Mouse (Mus musculus): ENCODE measurements around the gene Tppp2. TPM values are rescaled to one million over a fixed set of nuclear protein-coding genes. Genes with fewer than 3 reads are reported as not detected.

Tppp2 gene
- total RNA-seq (2017) = not detected in 2 replicates

DNA sequence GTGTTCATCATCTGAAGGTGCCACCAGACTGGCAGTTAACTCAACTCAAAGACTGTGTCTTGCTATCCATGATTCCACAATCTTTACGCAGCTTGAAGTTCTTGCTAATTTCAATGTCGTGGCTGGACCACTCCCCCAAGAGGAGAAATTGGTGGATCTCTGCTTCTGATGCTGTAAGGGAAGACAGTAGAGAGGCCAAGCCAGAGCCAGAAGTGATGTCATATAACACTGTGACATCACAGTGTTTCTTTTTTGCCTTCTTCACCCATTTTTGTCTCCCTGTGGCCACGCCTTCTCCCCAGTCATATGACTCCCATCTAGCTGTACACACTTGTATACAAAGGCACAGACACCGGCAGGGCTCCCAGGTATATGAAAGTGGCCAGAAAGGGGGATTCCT is at the start of gene Tppp2:
Gene Tppp2 (plus strand): TSS at position 301 of the 400 bp plus-strand sequence.
- ATAC-seq (replicated peaks; ENCODE audit: low read depth, poor library complexity, severe bottlenecking) = no peak

DNA sequence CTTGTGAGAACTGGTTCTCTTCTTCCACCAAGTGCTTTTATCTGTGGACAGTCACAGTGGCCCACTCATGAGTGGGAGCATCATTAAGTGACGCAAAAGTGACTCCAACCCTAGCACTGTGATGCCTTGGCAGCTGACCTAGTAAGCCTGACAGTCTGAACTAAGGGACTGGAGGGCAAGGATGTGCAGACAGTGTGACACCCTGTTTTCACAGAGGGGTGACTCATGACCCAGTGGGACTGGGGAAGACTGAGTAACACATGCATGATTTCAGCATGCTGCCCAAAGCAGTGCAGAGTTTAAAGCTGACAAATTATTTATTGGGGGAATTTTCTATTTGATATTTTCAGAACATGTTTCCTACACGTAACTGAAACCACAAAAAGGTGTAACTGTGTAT is 47.5 kb upstream of the Tppp2 start:
- ATAC-seq (replicated peaks; ENCODE audit: low read depth, poor library complexity, severe bottlenecking) = no peak

DNA sequence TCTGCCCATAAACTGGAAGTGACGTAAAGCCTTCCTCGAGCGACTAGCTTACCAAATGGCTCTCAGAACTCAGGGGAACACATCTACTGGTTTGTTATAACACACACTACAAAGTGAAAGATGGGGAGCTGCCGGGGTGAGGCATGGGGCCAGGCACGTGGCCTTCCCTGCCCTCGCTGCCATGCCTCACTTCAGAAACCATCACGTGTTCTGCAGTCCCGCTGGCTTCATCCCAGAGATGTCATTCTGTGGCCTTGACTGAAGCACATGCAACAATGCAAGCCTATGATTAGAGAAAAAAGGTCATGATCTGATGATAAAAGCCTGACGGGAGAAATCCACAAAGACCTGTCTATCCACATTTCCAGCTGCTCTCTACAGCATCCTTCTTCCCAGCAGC is 46.5 kb upstream of the Tppp2 start:
- ATAC-seq (replicated peaks; ENCODE audit: low read depth, poor library complexity, severe bottlenecking) = no peak

DNA sequence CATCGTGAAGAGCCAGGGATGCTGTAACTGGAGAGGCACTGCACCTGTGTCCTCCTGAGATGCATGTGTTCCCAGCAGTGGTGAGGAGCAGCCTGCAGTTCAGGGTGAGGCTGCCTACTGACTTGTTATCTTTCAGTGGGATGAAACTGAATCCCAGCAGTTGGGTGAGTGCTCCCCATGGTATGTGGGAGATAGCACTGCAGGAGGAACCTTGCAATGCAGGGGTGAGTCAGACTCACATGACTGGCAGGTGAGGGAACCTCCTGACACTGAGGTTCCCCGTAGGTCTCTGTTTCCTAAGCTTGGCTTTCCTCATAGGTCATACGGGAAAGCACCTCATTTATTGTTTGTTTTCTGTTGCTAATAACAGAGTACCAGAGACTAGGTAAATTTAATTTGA is 40.7 kb upstream of the Tppp2 start:
- ATAC-seq (replicated peaks; ENCODE audit: low read depth, poor library complexity, severe bottlenecking) = no peak

DNA sequence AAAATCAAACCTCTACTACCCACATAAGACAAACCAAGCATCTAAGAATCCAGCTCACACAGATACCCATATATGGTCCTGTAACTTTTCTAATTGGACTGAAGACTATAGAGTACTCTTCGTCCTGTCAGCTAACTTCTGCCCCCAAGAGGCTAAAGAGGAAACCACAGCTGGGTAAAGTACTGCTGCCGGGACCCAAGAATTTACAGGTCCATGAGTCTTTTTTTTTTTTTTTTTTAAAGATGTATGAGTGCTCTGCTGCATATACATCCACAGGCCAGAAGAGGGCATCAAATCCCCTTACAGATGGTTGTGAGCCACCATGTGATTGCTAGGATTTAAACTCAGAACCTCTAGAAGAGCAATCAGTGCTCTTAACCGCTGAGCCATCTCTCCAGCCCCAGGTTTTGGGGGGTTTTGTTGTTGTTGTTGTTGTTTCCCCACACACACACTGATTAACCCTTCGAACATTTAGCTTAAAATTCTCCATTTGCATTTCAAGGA is 34.6 kb upstream of the Tppp2 start:
- ATAC-seq (replicated peaks; ENCODE audit: low read depth, poor library complexity, severe bottlenecking) = peak; percentile 66

DNA sequence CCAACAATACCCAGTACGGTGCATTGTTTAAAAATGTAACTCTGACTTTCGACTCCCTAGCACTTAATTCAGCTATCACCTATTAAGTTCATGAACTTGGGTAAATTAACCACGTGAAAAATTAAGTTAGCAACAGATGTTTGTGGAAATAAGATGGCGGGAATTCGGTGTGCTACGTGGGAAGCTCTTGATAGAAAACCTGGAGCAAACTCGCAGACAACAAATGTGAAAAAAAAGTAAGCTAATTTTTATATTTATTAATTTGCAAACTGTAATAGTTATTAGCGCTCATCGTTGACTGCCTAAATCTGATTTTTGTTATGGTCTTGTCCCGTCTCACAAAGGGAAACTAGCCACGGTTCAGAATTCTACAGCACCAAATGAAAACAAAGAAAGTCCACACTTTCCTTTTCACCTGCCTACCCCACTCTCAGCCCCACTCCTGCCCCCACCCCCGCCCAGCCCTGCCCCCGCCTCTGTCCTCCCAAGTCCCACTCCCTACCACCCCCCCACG is 34.1 kb upstream of the Tppp2 start:
- no peak for ATAC-seq (replicated peaks; ENCODE audit: low read depth, poor library complexity, severe bottlenecking)

DNA sequence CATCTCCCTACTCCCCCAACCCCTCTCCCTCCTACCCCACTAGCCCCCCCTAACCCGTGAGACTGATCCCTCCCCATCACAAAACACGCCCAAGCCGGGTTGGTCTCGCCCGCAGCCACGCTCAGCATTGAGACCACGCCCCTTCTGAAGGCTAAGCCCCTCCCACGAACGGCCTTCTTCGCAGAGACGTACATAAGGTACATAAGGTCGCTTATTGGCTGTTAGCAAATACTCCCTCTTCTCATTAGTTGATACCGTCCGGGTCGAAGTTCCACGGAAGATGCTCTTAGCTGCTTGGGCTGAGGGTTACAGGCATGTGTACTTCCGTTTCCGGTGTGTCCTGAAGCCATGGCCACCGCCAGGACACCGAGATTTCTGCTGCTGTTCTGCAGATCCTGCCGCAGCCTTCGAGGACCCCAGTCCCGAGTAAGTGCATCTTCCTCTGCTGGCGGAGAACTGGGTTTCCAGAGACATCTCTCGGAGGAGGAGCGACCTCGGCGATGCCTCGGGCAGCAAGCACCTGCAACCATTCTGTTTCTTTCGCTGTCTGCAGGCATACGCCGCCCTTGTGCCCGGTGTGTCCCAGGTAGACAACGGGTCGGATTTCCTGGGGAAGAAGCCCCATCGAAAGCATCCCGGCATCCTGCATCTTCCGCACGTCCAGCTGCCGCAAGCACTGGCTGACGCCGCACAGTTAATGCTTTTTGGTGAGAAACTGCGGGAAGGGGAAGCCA is 33.5 kb upstream of the Tppp2 start, which contains the start of gene Mettl17:
Gene Mettl17 (plus strand): TSS at position 245 of the 734 bp plus-strand sequence.
- ATAC-seq (replicated peaks; ENCODE audit: low read depth, poor library complexity, severe bottlenecking) = peak; percentile 96

DNA sequence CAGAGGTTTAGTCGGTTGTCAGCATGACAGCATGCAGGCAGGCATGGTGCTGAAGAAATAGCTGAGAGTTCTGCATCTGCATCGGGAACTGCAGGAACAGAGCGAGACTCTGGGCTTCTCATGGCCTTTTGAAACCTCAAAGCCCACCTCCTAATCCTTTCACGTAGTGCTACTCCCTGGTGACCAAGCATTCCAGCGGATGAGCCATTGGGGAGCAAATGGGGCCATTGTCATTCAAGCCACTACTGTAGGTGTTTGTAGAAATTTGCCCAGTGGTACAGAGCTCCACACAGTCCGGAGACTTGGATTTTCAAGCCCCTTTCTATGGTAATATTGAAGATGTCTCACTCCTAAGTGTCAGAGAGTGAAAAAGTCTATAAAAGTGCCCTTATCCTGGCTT is 32.2 kb upstream of the Tppp2 start:
- ATAC-seq (replicated peaks; ENCODE audit: low read depth, poor library complexity, severe bottlenecking) = no peak

DNA sequence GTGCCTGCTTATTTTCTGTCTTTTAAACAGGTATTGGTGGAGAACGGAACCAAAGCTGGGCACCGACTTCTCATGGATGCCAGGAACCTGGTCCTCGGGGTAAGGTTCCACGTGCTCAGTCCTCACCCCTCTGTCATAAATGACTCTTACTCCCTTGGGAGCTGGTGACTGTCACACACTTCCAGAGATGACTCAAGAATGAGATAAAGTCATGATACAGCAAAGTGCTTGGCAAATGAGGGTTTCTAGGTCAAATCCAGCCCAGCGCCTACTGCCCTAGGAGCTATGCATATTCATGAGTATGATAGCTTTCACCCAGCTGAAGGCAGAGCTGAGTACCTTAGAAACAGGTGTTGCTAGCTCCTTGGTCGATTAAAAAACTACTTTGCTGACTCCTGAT is 28.4 kb upstream of the Tppp2 start:
- ATAC-seq (replicated peaks; ENCODE audit: low read depth, poor library complexity, severe bottlenecking) = no peak

DNA sequence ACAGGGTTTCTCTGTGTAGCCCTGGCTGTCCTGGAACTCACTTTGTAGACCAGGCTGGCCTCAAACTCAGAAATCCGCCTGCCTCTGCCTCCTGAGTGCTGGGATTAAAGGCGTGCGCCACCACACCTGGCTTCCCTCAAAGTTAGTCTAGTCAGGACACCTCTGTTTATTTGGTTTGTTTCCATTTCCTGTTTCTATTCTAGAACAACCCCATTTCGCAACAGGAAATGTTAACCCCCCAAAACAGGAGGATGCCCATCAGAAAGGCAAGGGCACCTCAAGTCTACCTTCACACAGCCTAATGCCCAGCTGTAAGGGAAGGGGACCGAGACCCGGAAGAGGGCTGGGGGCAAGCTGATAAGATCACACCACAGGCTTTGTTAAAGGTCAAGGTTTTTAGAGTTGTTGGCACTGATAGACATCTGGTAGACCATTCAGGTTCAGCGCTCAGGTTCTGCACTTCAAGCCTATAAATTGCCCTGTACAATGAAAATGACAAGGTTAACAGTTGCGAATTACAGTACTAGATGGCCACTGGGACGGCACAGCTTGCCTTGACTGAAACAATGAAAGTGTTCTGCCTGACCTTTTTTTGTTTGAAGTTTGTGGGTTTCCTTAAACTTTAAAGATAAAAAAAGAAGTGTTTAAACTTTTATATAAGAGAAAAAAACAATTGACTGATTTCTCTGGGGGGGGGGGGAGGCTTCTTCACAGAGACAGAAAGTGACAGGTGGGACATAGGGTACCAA is 25.9 kb upstream of the Tppp2 start, which contains the start of gene Slc39a2:
Gene Slc39a2 (plus strand): TSS at position 699 of the 749 bp plus-strand sequence.
- no peak for ATAC-seq (replicated peaks; ENCODE audit: low read depth, poor library complexity, severe bottlenecking)

DNA sequence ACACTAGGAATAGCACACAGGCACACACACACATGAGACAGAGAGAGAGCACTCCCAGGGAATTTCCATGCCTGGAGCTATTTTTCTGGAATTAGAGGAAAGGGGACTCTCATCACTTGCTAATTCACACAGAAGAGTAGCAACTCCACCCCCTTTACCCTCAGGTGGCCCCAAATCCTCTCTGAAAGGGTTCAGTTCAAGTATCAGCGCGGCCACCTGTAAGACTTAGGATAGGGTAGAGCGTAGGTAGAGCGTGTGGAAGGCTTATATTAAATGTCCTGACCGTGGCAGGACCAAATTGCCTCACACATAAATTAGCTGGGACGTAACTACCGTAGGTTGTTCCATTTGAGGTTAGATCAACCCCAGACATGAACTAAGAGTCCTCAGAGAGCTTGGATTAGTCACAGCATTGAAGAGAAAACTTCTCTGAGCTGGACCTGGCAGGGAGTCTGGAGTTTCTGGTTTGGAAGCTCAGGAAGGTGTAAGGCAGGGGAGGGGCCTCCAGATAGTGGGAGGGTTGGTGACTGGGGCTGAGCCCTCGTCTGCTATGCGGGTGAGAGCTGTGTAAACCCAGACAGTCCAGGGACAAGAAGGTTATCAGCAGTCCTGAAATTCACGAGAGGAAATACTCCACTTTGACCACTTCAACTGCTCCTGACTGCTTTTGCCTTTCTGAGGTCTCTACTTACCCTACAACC is 25.0 kb upstream of the Tppp2 start:
- ATAC-seq (replicated peaks; ENCODE audit: low read depth, poor library complexity, severe bottlenecking) = no peak

DNA sequence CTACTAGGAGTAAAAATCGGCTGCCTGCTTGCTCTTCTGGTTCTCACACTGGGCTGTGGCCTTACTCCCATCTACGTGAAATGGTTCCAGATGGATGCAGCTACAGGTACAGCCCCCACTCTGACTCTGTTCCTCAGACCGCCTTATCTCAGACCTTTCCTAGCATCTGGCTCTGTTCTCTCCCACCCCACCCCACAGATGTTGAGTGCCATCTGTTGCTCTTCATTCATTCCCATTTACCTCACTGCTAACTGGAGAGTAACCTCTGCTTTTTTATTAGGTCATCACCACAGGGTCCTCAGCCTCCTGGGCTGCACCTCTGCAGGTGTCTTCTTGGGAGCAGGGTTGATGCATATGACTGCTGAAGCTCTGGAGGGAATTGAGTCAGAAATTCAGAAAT is 24.4 kb upstream of the Tppp2 start:
- ATAC-seq (replicated peaks; ENCODE audit: low read depth, poor library complexity, severe bottlenecking) = no peak

DNA sequence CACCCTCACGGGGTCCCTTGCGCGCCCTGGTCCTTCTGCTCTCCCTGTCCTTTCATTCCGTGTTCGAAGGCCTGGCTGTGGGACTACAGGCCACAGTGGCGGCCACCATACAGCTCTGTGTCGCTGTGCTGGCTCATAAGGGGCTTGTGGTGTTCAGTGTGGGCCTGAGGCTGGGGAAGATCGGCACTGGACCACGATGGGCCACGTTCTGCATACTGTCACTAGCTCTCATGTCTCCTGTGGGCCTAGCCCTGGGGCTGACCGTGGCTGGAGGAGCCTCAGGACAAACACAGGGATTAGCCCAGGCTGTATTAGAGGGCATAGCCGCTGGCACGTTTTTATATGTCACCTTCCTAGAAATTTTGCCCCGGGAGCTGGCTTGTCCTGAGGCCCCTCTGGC is 23.2 kb upstream of the Tppp2 start:
- no peak for ATAC-seq (replicated peaks; ENCODE audit: low read depth, poor library complexity, severe bottlenecking)

DNA sequence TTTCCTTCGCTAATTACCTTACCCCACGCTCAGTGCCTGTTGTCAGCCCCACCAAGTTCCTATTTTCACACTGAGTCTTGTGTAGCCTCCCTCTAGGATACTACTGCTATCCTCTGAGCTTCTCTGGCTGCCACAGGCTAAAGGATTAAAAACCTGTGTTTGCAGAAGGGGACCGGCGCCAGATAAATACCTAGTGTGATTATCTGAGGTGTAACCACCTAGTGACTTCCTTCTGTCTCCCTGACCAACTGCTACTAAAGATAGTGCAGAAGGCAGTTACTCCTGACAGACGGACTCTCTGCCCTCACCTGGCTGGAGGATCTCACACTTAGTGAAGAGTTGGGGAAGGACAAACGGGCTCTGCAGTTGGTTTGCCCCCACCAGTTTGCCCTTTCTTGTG is 22.2 kb upstream of the Tppp2 start:
- no peak for ATAC-seq (replicated peaks; ENCODE audit: low read depth, poor library complexity, severe bottlenecking)

DNA sequence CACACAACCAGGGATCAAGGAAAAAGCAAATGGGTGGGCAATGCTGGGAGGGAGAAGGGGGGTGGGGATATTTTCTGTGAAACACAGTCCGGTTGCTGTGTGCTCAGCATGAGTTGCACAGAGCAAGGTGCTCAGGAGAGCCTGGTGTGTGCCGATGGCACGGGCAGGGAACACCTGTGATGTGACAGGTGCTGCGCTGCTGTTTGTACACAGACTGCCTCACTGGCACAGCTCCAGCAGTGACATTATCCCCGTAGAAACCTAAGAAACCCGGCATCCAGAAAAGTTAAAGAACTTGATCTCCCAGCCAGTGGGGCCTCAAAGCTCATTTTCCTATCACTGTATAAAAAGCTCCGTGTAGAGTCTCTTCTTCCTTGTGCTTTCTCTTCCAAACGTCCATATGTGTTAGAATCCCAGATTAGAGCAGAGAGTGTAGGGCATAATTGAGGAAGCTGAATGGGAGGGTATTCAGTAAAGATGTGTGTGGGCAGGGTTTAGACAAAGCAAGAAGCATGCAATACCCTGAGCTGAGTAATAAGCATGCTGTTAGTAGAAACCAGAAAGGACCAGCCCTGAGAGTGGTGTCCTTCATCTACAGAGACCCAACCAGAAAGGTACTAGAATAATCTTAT is 21.6 kb upstream of the Tppp2 start:
- ATAC-seq (replicated peaks; ENCODE audit: low read depth, poor library complexity, severe bottlenecking) = no peak

DNA sequence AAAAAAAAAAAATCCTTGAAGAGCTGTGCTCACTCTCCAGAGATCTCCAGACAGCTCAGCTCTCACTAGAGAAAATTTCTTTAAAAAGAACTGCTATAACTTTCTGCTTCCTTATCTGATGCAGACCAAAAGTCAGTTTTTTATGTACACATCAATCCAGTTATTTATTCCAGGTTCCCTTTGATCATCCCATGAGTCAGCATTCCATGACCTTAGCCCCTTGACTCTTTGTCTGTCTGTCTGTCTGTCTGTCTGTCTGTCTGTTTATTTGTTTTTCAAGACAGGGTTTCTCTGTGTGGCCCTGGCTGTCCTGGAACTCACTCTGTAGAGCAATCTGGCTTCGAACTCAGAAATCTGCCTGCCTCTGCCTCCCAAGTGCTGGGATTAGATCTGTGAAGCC is 18.9 kb upstream of the Tppp2 start:
- ATAC-seq (replicated peaks; ENCODE audit: low read depth, poor library complexity, severe bottlenecking) = no peak

DNA sequence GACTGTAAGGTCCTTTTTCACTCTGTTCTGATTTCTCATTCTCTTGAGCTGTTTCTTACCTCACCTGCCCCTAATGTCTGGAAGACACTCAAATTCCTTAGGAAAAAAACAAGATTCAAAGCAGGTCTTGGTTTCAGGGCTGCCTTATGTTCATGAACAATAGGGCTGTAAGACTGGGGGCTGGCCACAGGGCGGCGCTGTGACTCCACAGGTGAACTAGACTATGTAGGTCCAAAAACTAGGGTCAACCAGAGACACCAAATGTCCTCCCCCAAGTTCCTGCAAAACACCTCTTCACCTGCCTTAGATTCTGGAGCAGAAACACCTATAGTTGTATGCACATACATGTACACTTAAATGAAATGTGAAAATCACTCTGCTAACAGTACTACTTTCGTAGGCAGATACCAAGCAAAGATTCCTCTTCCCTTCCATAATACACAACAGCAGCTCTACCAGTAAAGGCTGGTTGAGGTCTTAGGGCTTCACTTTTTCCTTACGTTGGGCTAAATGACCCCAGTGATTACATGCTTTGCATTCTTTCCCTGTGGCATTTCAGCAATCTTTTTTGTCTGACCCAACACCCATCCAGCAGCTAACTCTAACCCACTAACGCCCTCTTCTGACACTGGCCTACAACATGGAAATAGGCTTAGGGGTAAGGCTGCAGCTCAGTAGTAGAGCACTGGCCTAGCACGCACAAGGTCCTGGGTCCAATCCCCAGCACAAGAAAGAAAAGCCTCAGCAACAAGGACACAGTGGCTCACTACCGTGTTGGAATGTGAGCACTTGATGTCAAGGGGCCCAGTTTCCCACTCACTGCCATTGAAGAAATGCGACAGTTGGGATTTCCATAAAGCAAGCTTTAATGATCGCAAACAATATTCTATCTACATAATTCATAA is 15.2 kb upstream of the Tppp2 start:
- peak; percentile 80 for ATAC-seq (replicated peaks; ENCODE audit: low read depth, poor library complexity, severe bottlenecking)

DNA sequence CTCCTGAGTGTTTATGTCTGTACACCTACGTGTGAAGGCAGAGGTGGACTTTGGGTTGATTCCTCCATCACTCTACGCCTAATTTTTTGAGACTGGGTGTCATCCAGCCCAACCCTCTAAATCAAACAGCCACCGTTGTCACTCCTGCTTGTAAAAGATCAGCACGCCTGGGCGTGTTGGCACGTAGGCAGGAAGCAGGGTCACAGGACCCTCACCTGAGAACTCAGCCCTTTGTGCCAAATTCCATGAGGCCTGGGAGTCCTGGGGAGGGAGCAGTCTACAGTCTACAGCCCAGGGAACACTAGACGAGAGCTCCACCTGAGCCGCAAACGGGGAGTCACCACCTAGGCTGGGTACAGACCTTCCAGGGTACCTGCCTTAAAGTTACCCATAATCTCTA is 14.4 kb upstream of the Tppp2 start:
- no peak for ATAC-seq (replicated peaks; ENCODE audit: low read depth, poor library complexity, severe bottlenecking)

DNA sequence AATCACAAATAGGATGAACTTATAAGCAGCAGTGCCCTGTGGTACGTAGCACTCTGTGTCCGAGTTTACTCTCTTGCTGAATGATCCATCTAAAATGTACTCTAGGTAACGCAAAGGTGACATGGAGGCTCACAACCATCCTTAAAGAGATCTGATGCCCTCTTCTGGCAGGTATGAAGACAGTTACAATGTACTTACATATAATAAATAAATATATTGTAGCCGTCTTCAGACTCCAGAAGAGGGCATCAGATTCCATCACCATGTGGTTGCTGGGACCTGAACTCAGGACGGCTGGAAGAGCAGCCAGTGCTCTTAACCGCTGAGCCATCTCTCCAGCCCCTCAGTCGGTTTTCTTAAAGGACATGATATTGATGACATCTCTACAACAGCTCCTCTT is 13.5 kb upstream of the Tppp2 start:
- no peak for ATAC-seq (replicated peaks; ENCODE audit: low read depth, poor library complexity, severe bottlenecking)

Measured in common myeloid progenitor, adult 5-6 weeks (primary cell).